Mouse (Mus musculus): ENCODE data around the gene Trmt11. TPM values are rescaled to one million over a fixed set of nuclear protein-coding genes. Genes with fewer than 3 reads are reported as not detected.
A peak's percentile ranks its signal among the peaks of the same experiment; 100 is the strongest.
"Not testable (repeated sequence)": the region's sequence is repeated elsewhere in the genome, so short reads cannot be mapped to it uniquely, and the experiment has no call there.

Gene Trmt11
- 17.3 and 21.9 TPM in 2 replicates for total RNA-seq (2012; rRNA removed)

- DNase-seq (ENCODE audit: low read depth, low spot score), result peak; percentile 81
- H3K27ac ChIP-seq (ENCODE audit: insufficient read depth, low read depth, low read length, poor library complexity, severe bottlenecking), result peak within 1 kb of the TSS; percentile 74
- TF ChIP-seq ZNF384 (IDR thresholded peaks at IDR 0.05; ENCODE audit: low read depth, low read length) (no peak), HCFC1 (IDR thresholded peaks at IDR 0.05; ENCODE audit: borderline replicate concordance, insufficient read depth, low read length) (peak; percentile 48; the same call in 1 of the 2 replicates), ZC3H11A (IDR thresholded peaks at IDR 0.05; ENCODE audit: borderline replicate concordance, low read depth, low read length) (no peak), CHD2 (IDR thresholded peaks at IDR 0.05; ENCODE audit: low read depth, low read length) (no peak), MAFK (IDR thresholded peaks at IDR 0.05; ENCODE audit: insufficient read depth, low read depth, low read length) (0 out of 2 replicates have a peak, but pooled peaks have one; percentile 6)
- peak within 1 kb of the TSS; percentile 86 to 99 for H3K4me3 ChIP-seq (ENCODE audit: insufficient read depth in 1 of 2, low read depth in 1 of 2, low read length in 2 of 2, poor library complexity in 1 of 2, severe bottlenecking in 1 of 2)
- in situ Hi-C loops (cut with MboI; ENCODE audit: low sequenced_read_pairs in 2 of 2, unreplicated experiment in 2 of 2), result loop anchor here in 1 of 2 experiments (25.0 kb wide), 1 partner anchor 712 kb away; the partner anchor contains the start of gene Hddc2
- no peaks in the 10 kb centered on the region for H3K9me3 ChIP-seq (ENCODE audit: control insufficient read depth, insufficient read depth, low read depth, low read length)
- H3K9ac ChIP-seq (ENCODE audit: insufficient read depth, low read depth, low read length, poor library complexity, severe bottlenecking), result peak within 1 kb of the TSS; percentile 91
- H3K36me3 ChIP-seq (ENCODE audit: control insufficient read depth, insufficient read depth, low read length, poor library complexity, severe bottlenecking), result peaks cover 8% of the 10 kb centered on the region
- H3K4me1 ChIP-seq (ENCODE audit: control insufficient read depth in 2 of 2, insufficient read depth in 2 of 2, low read length in 2 of 2, poor library complexity in 1 of 2), result peaks cover 0 to 2% of the 10 kb centered on the region in 2 experiments; a peak in 1 of 4 replicates
These were observed at the start of gene Trmt11 for GRCm38 (mm10) chr10:30600542-30600966. TSS of gene Trmt11 (minus strand) at chr10:30600749.

- no peak for DNase-seq (ENCODE audit: low read depth, low spot score)
- in situ Hi-C loops (cut with MboI; ENCODE audit: low sequenced_read_pairs in 2 of 2, unreplicated experiment in 2 of 2), result no loop called here
- H3K4me1 ChIP-seq (ENCODE audit: control insufficient read depth in 2 of 2, insufficient read depth in 2 of 2, low read length in 2 of 2, poor library complexity in 1 of 2), result no peaks in the 10 kb centered on the region
- H3K36me3 ChIP-seq (ENCODE audit: control insufficient read depth, insufficient read depth, low read length, poor library complexity, severe bottlenecking), result peaks cover 2% of the 10 kb centered on the region; the same call in 1 of the 2 replicates
- TF ChIP-seq HCFC1 (IDR thresholded peaks at IDR 0.05; ENCODE audit: borderline replicate concordance, insufficient read depth, low read length) (no peak), CHD2 (IDR thresholded peaks at IDR 0.05; ENCODE audit: low read depth, low read length) (no peak), ZNF384 (IDR thresholded peaks at IDR 0.05; ENCODE audit: low read depth, low read length) (no peak)
- H3K4me3 ChIP-seq (ENCODE audit: insufficient read depth in 1 of 2, low read depth in 1 of 2, low read length in 2 of 2, poor library complexity in 1 of 2, severe bottlenecking in 1 of 2), result no peak overlapping the region
- H3K9me3 ChIP-seq (ENCODE audit: control insufficient read depth, insufficient read depth, low read depth, low read length), result no peaks in the 10 kb centered on the region
- no peak overlapping the region for H3K27ac ChIP-seq (ENCODE audit: insufficient read depth, low read depth, low read length, poor library complexity, severe bottlenecking)
- H3K9ac ChIP-seq (ENCODE audit: insufficient read depth, low read depth, low read length, poor library complexity, severe bottlenecking), result no peak overlapping the region
These were observed 47.1 kb upstream of the Trmt11 start for GRCm38 (mm10) chr10:30647681-30648080.

GRCm38 (mm10) chr10:30638216-30638615 is 37.7 kb upstream of the Trmt11 start:
- Histone ChIP-seq H3K9me3 (ENCODE audit: control insufficient read depth, insufficient read depth, low read depth, low read length) (no peaks in the 10 kb centered on the region), H3K36me3 (ENCODE audit: control insufficient read depth, insufficient read depth, low read length, poor library complexity, severe bottlenecking) (no peaks in the 10 kb centered on the region), H3K9ac (ENCODE audit: insufficient read depth, low read depth, low read length, poor library complexity, severe bottlenecking) (no peak overlapping the region), H3K4me1 (ENCODE audit: control insufficient read depth in 2 of 2, insufficient read depth in 2 of 2, low read length in 2 of 2, poor library complexity in 1 of 2) (peaks cover 0 to 2% of the 10 kb centered on the region in 2 experiments; a peak in 2 of 4 replicates), H3K4me3 (ENCODE audit: insufficient read depth in 1 of 2, low read depth in 1 of 2, low read length in 2 of 2, poor library complexity in 1 of 2, severe bottlenecking in 1 of 2) (no peak overlapping the region), H3K27ac (ENCODE audit: insufficient read depth, low read depth, low read length, poor library complexity, severe bottlenecking) (no peak overlapping the region)
- in situ Hi-C loops (cut with MboI; ENCODE audit: low sequenced_read_pairs in 2 of 2, unreplicated experiment in 2 of 2), result no loop called here
- TF ChIP-seq MAFK (IDR thresholded peaks at IDR 0.05; ENCODE audit: insufficient read depth, low read depth, low read length) (no peak), CHD2 (IDR thresholded peaks at IDR 0.05; ENCODE audit: low read depth, low read length) (no peak), ZNF384 (IDR thresholded peaks at IDR 0.05; ENCODE audit: low read depth, low read length) (no peak)
- DNase-seq (ENCODE audit: low read depth, low spot score), result no peak

GRCm38 (mm10) chr10:30636474-30637154 is 36.1 kb upstream of the Trmt11 start:
- H3K4me3 ChIP-seq (ENCODE audit: insufficient read depth in 1 of 2, low read depth in 1 of 2, low read length in 2 of 2, poor library complexity in 1 of 2, severe bottlenecking in 1 of 2); H3K4me1 ChIP-seq (ENCODE audit: control insufficient read depth in 2 of 2, insufficient read depth in 2 of 2, low read length in 2 of 2, poor library complexity in 1 of 2); H3K9ac ChIP-seq (ENCODE audit: insufficient read depth, low read depth, low read length, poor library complexity, severe bottlenecking); H3K27ac ChIP-seq (ENCODE audit: insufficient read depth, low read depth, low read length, poor library complexity, severe bottlenecking); in situ Hi-C loops (cut with MboI; ENCODE audit: low sequenced_read_pairs in 2 of 2, unreplicated experiment in 2 of 2); DNase-seq (ENCODE audit: low read depth, low spot score); H3K36me3 ChIP-seq (ENCODE audit: control insufficient read depth, insufficient read depth, low read length, poor library complexity, severe bottlenecking); H3K9me3 ChIP-seq (ENCODE audit: control insufficient read depth, insufficient read depth, low read depth, low read length): not testable (repeated sequence)

DNA sequence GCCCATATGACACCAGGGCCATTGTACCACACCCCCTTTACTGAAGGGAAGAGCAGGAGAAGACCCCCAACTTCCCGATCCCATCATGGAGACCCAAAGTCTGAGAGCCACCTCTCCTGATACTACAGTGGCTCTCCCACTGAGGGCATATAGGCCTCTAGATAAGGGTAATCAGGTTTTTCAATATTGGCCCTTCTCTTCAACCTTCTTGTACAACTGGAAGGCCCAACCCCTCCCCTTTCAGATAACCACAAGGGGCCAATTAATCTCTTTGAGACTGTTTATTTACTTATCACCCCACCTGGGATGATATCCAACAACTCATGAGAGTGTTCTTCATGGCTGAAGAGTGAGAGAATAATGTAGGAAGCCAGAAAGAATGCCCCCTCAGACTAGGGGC is 32.2 kb upstream of the Trmt11 start:
- Histone ChIP-seq H3K4me1 (ENCODE audit: control insufficient read depth in 2 of 2, insufficient read depth in 2 of 2, low read length in 2 of 2, poor library complexity in 1 of 2) (no peaks in the 10 kb centered on the region), H3K27ac (ENCODE audit: insufficient read depth, low read depth, low read length, poor library complexity, severe bottlenecking) (no peak overlapping the region), H3K9ac (ENCODE audit: insufficient read depth, low read depth, low read length, poor library complexity, severe bottlenecking) (no peak overlapping the region), H3K4me3 (ENCODE audit: insufficient read depth in 1 of 2, low read depth in 1 of 2, low read length in 2 of 2, poor library complexity in 1 of 2, severe bottlenecking in 1 of 2) (no peak overlapping the region), H3K9me3 (ENCODE audit: control insufficient read depth, insufficient read depth, low read depth, low read length) (no peaks in the 10 kb centered on the region), H3K36me3 (ENCODE audit: control insufficient read depth, insufficient read depth, low read length, poor library complexity, severe bottlenecking) (no peaks in the 10 kb centered on the region; the same call in 1 of the 2 replicates)
- TF ChIP-seq ZNF384 (IDR thresholded peaks at IDR 0.05; ENCODE audit: low read depth, low read length), result no peak
- TF ChIP-seq MAFK (IDR thresholded peaks at IDR 0.05; ENCODE audit: insufficient read depth, low read depth, low read length), result no peak
- TF ChIP-seq HCFC1 (IDR thresholded peaks at IDR 0.05; ENCODE audit: borderline replicate concordance, insufficient read depth, low read length), result no peak
- TF ChIP-seq CHD2 (IDR thresholded peaks at IDR 0.05; ENCODE audit: low read depth, low read length), result no peak
- no peak for TF ChIP-seq ZC3H11A (IDR thresholded peaks at IDR 0.05; ENCODE audit: borderline replicate concordance, low read depth, low read length)
- DNase-seq (ENCODE audit: low read depth, low spot score), result no peak
- in situ Hi-C loops (cut with MboI; ENCODE audit: low sequenced_read_pairs in 2 of 2, unreplicated experiment in 2 of 2), result no loop called here

Data from ES-E14 (cell line).